Mouse (Mus musculus): ENCODE data around the gene Duxf3.
"Not testable (repeated sequence)": the region's sequence is repeated elsewhere in the genome, so short reads cannot be mapped to it uniquely, and the experiment has no call there.

Gene Duxf3

DNA sequence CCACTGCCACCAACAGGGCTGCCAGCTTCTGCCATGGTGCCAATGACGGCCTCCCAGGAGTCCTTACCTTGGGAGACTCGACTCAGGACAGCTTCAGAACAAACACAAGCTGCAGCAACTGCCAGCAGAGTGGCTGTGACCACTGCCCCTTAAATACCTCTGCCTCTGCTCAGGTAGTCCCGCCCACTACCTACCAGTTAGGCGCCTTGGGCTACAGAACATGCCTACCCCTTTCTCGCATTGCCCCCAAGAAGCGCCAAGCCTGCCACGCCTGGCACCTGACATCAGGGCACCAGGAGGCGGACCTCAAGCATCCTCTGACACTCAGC, at the start of gene Duxf3:
Duxf3 (minus strand) TSS at position 35 of the 329 bp plus-strand sequence.
- not testable (repeated sequence) for DNase-seq (ENCODE audit: low read depth, low spot score)

DNA sequence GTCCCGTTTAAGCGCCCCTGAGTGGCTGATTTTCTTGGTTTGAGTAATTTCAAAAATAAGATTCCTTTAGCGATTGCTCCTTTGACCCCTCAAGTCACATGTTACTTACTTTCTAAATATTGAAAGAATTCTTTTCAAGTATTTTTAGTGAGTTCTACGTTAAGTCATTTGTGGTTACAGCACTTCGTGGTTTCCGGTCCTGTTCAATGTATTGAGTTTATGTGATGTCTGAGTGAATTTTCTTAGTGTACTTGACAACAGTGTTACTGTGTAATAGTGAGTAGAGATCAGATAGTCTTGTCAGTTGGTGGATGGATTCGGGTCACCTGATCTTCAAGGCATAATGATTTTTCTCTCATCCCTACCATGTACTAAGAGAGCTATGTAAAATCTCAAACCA, 49.8 kb upstream of the Duxf3 start:
- no peak for DNase-seq (ENCODE audit: low read depth, low spot score)

DNA sequence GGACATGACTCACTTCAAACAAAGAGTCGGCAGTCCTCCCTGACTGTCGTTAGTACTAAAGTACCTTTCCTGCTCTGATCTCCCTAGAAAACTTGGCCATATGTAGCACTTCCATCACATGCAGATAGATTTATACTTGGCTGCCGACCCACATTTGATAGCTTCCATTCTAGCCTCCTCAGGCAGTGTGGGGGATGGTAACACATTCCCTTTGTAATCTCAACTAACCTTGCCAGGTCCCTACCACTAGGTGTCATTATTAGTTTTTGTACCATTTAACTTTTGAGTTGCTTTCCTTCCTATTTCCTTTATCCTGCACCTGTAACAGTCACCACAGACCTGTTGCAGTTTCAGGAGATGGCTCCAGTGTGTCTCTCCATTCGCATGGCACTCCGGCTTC, 26.0 kb upstream of the Duxf3 start:
- no peak for DNase-seq (ENCODE audit: low read depth, low spot score)

DNA sequence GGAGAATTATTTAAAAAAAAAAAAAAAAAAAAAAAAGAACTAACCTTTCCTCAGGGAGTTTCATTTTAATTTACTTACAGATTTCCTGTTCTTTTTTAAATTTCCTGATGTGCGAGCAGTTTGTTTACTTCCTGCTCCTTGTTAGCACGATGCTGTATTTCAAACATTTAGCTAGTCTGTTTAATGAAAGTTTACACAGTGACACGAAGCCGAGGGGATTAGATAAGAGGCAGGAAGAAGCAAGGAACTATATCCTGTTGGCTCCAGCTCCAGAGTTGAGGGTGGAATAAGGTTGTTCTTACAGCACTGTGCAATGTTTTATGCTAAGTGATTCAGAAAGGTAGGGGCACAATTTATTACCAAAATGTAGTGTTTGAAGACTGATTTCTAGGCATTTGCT, 23.5 kb upstream of the Duxf3 start:
- no peak for DNase-seq (ENCODE audit: low read depth, low spot score)

DNA sequence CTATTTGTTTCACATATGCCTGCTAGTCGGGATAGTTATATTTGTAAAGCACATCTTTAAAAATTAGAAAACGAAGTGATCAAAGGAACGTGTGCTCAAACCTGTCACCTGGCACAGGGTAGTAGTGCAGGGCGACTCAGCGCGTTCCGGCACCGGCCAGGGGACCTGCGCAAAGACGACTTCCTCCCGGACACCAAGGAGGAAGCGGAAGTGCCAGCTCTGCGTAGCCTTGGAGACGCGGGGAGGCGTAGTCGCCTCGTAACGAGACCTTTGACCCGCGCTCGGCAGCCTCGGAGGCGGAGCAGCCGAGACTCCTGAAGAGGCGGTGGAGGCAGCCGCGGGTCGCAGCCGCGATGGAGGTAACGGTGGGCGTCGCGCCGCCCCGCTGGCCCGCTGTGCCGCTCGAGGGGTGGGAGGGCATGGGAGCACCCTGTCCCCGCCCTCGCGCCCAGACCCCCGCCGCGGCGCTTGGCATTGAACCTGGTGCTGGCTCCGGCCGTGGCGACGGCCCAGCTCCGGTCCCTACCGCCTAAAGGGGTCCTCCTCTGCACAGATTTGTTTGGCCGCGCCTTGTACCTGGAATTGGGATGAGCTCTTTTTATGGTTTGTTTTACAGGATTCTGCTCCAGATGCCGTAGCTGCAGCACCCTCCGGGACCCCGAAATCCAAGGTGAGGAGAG, 22.9 kb upstream of the Duxf3 start, which contains the start of gene Gcc2:
Gcc2 (plus strand) TSS at position 285 of the 680 bp plus-strand sequence.
- peak; percentile 91 for DNase-seq (ENCODE audit: low read depth, low spot score)

DNA sequence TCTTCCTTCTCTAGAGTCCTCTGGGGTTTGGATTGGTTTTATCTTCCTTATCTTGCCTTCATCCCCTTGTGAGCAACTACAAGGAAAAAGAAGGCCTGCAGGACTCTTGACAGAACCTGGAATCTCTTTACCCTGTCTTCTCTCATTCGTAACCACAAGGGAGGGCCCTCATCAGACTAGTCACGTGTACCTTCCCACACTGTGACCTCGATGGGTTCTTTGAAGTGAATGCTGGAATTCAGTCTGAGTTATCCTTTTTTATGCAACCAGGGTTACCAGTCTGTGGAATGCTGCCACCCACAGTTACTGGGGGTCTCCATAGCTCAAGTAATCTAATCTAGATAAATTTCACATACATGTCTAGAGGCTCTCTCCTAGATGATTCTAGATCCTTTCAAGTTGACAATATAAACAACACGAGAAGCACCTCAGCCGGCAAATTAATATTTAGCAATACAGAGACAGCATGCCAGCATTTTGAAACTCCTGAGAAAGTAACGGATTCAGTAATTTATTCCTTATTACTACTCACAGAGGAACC, 22.2 kb upstream of the Duxf3 start:
- no peak for DNase-seq (ENCODE audit: low read depth, low spot score)

DNA sequence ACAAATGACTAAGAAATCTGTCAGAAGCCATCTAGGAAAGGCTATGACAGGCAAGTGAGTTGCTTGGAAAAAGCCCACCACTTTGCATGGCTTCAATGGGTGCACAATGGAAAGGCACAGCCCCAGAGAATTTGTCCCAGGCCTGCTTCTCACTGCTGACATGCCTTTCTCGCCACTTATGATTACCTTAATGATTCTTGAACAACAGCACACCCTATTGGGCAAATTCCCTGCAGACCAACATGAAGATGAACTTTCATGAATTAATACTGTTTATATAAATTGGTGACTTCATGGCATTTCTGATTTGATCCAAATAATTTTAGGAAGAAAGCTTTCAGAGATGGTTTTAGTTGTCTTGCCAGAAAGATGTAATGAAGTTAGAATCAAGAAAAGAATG, 17.1 kb upstream of the Duxf3 start:
- DNase-seq (ENCODE audit: low read depth, low spot score): no peak

DNA sequence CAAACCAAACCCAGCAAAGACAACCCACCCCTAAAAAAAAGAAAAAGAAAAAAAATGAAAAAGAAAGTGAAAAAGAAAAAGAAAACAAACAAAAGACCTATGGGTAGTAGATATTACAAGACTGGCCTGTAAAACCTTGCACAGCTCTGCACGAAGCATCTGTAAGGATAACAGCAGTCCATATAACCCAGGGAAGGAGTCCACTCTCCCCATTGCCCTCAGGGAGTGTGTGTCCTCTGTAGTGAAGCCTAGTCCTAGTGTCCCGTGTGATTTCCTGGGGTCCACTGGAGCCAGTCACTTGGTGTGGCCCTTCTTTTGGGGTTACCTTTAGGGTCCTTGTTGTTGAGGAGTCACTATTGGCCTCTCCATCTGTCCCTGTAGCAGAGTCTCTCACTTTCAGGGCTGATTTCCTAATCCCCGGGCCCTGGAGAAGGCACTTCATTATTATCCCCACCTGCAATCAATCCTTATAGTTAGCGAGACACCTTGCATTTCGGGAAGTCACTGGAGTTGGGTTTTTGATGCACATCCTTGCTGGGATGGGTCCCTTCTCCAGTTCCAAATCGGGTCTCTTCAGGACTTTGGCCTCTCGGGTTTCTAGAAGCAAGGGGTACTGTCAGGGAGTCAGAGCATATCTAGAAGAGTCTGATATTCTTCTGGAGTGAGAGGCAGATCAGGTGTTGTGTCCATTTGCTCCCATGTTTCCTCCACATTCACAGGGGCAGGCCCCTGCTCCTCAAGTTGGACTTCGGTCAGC, 6.7 kb upstream of the Duxf3 start:
- peak; percentile 36 for DNase-seq (ENCODE audit: low read depth, low spot score)

DNA sequence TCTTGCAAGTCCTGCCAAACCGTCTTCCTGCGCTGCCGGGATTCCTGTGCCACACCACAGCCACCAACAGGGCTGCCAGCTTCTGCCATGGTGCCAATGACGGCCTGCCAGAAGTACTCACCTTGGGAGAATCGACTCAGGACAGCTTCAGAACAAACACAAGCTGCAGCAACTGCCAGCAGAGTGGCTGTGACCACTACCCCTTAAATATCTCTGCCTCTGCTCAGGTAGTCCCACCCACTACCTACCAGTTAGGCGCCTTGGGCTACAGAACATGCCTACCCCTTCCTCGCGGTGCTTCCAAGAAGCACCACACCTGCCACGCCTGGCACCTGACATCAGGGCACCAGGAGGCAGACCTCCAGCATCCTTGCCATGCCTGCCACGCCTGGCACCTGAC, 4.1 kb upstream of the Duxf3 start, which contains the start of gene Gm4981:
Gm4981 (minus strand) TSS at position 89 of the 400 bp plus-strand sequence.
- DNase-seq (ENCODE audit: low read depth, low spot score): peak; percentile 10

DNA sequence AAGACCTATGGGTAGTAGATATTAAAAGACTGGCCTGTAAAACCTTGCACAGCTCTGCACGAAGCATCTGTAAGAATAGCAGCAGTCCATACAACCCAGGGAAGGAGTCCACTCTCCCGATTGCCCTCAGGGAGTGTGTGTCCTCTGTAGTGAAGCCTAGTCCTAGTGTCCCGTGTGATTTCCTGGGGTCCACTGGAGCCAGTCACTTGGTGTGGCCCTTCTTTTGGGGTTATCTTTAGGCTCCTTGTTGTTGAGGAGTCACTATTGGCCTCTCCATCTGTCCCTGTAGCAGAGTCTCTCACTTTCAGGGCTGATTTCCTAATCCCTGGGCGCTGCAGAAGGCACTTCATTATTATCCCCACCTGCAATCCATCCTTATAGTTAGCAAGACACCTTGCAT, 2.5 kb upstream of the Duxf3 start:
- DNase-seq (ENCODE audit: low read depth, low spot score): not testable (repeated sequence)

DNA sequence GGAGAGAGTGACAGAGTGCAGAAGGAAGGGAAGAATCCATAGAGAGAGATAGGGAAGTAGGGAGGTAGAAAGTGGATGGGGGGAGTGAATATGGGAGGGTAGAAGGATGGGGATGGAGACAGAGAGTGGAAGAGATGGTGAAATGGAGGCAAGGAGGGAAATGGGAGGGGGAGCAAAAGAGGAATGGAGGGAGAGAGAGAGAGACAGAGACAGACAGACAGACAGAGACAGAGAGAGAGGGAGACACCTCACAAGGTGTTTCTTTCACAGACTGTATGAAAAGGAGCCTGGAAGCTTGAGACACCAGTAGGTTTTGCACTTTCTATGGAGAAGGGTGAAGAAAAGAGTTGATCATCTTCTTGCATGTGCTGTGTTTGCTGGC, 1.3 kb upstream of the Duxf3 start:
- not testable (repeated sequence) for DNase-seq (ENCODE audit: low read depth, low spot score)

DNA sequence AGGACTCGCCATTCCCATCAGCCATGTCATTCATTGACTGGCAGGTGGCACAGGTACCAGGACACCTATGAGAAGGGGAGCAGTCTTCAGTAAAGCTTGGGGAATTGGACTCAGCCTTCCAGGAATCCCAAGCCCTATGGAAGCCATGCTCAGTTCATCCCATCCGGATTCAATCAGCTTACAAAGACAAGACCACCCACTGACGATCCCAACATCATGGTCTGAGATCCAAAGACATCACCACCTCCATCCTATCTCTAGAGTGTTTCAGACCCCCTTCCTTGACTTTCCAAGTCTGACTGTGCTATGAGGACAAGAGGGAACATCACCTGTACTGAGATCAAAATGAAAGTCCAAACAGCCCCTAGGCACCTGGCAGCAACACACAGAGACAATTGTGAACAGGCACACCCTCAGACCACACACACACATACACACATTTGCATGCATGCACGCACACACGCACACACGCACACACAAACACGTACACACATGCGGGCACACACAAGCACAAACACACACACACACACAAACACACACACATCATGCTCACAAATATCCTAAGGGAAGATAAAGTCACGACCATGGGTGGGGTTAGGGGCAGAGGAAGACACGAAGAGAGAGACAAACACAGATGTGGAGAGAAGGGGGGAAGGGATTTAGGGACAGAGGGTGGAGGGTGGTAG, 722 bp upstream of the Duxf3 start:
- DNase-seq (ENCODE audit: low read depth, low spot score): not testable (repeated sequence)

DNA sequence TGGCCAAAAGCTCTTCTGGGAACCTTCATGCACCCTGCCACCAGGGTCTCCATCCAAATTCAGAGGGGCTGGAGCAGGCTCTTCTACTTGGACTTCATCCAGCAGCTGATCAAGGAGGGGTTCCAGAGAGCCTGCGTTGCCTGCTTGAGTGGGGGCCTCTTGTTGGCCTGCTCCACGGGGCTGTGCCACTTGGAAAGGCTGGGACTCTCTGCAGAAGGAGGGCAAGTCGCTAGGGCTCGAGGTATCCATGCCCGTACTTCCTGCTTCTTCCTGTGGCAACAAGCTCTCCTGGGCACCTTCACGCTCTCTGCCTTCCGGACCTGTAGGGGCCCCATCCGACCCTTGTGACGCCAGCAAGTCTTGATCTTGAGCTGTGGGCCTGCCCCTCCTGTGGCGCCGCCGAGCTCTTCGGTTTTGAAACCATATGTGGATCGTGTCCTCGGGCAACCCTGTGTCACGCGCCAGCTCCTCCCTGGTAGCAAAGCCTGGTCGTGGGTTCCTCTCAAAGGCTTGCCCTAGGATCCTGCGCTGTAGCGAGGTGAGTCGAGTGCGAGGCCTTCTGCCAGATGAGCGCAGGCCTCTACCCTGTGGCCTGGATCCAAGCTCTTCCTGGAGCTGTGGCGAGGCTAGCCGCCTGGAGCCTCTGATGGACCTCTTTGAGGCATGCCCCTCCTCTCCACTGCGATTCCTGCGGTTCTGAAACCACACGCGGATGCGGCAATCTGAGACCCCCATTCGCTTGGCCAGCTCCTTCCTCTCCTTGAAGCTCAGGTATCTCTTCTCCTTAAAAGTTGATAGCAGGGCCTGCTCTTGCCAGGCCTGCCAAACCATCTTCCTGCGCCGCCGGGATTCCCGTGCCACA, 465 bp downstream of the Duxf3 start:
- peak; percentile 60 for DNase-seq (ENCODE audit: low read depth, low spot score)

DNA sequence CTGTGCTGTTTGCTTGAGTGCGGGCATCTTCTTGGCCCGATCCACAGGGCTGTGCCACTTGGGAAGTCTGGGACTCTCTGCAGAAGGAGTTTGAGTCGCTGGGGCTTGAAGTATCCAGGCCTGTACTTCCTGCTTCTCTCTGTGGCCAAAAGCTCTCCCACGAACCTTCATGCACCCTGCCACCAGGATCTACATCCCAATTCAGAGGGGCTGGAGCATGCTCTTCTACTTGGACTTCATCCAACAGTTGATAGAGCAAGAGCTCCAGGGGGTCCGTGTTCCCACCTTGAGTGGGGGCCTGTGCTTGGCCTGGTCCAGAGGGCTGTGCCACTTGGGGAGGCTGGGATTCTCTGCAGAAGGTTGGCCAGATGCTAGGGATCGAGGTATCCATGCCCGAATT, 1.4 kb downstream of the Duxf3 start:
- peak; percentile 32 for DNase-seq (ENCODE audit: low read depth, low spot score)

DNA sequence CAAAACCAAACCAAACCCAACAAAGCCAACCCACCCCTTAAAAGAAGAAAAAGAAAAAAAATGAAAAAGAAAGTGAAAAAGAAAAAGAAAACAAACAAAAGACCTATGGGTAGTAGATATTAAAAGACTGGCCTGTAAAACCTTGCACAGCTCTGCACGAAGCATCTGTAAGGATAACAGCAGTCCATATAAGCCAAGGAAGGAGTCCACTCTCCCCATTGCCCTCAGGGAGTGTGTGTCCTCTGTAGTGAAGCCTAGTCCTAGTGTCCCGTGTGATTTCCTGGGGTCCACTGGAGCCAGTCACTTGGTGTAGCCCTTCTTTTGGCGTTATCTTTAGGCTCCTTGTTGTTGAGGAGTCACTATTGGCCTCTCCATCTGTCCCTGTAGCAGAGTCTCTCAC, 2.5 kb downstream of the Duxf3 start:
- not testable (repeated sequence) for DNase-seq (ENCODE audit: low read depth, low spot score)

DNA sequence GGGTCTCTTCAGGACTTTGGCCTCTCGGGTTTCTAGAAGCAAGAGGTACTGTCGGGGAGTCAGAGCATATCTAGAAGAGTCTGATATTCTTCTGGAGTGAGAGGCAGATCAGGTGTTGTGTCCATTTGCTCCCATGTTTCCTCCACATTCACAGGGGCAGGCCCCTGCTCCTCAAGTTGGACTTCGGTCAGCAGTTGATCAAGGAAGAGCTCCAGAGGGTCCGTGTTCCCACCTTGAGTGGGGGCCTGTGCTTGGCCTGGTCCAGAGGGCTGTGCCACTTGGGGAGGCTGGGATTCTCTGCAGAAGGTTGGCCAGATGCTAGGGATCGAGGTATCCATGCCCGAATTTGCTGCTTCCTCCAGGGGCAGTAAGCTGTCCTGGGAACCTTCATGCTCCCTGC, 4.7 kb downstream of the Duxf3 start:
- DNase-seq (ENCODE audit: low read depth, low spot score): not testable (repeated sequence)

DNA sequence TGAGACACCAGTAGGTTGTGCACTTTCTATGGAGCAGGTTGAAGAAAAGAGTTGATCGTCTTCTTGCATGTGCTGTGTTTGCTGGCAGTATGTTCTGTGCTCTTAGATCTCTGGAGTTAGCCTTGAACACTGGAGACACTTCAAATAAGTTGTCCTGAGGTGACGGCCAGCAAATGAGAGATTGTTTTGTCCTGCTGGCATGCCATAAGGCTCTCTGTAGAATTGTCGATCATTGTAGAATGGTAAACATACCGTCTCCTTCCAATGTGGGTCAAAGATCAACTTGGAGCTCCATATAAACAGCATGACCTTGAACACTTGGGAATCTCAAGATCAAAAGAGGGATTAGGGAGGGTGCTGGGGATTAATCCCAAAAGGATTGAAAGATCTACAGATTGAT, 6.1 kb downstream of the Duxf3 start:
- peak; percentile 37 for DNase-seq (ENCODE audit: low read depth, low spot score)

DNA sequence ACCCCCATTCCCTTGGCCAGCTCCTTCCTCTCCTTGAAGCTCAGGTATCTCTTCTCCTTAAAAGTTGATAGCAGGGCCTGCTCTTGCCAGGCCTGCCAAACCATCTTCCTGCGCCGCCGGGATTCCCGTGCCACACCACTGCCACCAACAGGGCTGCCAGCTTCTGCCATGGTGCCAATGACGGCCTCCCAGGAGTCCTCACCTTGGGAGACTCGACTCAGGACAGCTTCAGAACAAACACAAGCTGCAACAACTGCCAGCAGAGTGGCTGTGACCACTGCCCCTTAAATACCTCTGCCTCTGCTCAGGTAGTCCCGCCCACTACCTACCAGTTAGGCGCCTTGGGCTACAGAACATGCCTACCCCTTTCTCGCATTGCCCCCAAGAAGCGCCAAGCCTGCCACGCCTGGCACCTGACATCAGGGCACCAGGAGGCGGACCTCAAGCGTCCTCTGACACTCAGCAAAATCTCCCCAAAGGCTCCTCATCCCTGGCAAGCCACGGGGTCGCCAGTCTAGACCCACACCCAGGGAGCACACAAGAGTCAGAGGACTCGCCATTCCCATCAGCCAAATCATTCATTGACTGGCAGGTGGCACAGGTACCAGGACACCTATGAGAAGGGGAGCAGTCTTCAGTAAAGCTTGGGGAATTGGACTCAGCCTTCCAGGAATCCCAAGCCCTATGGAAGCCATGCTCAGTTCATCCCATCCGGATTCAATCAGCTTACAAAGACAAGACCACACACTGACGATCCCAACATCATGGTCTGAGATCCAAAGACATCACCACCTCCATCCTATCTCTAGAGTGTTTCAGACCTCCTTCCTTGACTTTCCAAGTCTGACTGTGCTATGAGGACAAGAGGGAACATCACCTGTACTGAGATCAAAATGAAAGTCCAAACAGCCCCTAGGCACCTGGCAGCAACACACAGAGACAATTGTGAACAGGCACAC, 7.4 kb downstream of the Duxf3 start, which contains the start of gene AW822073:
AW822073 (minus strand) TSS at position 104 of the 959 bp plus-strand sequence.
- DNase-seq (ENCODE audit: low read depth, low spot score): peak; percentile 25

DNA sequence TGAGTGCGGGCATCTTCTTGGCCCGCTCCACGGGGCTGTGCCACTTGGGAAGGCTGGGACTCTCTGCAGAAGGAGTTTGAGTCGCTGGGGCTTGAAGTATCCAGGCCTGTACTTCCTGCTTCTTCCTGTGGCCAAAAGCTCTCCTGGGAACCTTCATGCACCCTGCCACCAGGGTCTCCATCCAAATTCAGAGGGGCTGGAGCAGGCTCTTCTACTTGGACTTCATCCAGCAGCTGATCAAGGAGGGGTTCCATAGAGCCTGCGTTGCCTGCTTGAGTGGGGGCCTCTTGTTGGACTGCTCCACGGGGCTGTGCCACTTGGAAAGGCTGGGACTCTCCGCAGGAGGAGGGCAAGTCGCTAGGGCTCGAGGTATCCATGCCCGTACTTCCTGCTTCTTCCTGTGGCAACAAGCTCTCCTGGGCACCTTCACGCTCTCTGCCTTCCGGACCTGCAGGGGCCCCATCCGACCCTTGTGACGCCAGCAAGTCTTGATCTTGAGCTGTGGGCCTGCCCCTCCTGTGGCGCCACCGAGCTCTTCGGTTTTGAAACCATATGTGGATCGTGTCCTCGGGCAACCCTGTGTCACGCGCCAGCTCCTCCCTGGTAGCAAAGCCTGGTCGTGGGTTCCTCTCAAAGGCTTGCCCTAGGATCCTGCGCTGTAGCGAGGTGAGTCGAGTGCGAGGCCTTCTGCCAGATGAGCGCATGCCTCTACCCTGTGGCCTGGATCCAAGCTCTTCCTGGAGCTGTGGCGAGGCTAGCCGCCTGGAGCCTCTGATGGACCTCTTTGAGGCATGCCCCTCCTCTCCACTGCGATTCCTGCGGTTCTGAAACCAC, 8.3 kb downstream of the Duxf3 start:
- DNase-seq (ENCODE audit: low read depth, low spot score): peak; percentile 41

Measured in skeletal muscle tissue, adult 2 months (tissue).